Mouse (Mus musculus) stomach, embryonic 14.5 days (tissue): ENCODE results near the gene Gm21970. TPM values are rescaled to one million over a fixed set of nuclear protein-coding genes. Genes with fewer than 3 reads are reported as not detected.
A peak's percentile ranks its signal among the peaks of the same experiment; 100 is the strongest.
"Not testable (repeated sequence)": the region's sequence is repeated elsewhere in the genome, so short reads cannot be mapped to it uniquely, and the experiment has no call there.

Experiments
- ATAC-seq: fragments of 200-750 bp; cut with Nextera tagmentation; 2 replicates; pipeline ENCODE4 v1.8.0; 2017; ENCODE audit warnings: low read depth, moderate TSS enrichment; ENCODE audit not compliant: insufficient number of reproducible peaks, insufficient read depth, low FRiP score
- H3K27ac ChIP-seq: fragments of 300-500 bp; sonication (generic); 2 replicates; pipeline ENCODE4 v1.5.1; 2014; ENCODE audit warnings: mild to moderate bottlenecking, low read length, moderate library complexity, mixed read lengths
- H3K27me3 ChIP-seq: fragments of 300-500 bp; sonication (generic); 2 replicates; pipeline ENCODE4 v1.6.1; 2014; ENCODE audit warnings: low read length, control low read depth, mixed read lengths; ENCODE audit not compliant: control insufficient read depth, insufficient read depth
- H3K36me3 ChIP-seq: fragments of 300-500 bp; sonication (generic); 2 replicates; pipeline ENCODE4 v1.6.1; 2014; ENCODE audit warnings: mild to moderate bottlenecking, control low read depth, low read length, moderate library complexity, mixed read lengths; ENCODE audit not compliant: control insufficient read depth, insufficient read depth
- H3K4me1 ChIP-seq: fragments of 300-500 bp; sonication (generic); 2 replicates; pipeline ENCODE4 v1.6.1; 2014; ENCODE audit warnings: low read length, control low read depth, mixed read lengths; ENCODE audit not compliant: control insufficient read depth, insufficient read depth
- H3K4me2 ChIP-seq: fragments of 300-500 bp; sonication (generic); replicated peaks from 2 replicates; pipeline ENCODE4 v1.6.1; 2014; ENCODE audit warnings: low read depth, low read length, control low read depth
- H3K4me3 ChIP-seq: fragments of 300-500 bp; sonication (generic); 2 replicates; pipeline ENCODE4 v1.5.1; 2014; ENCODE audit warnings: low read depth, low read length, control low read depth
- H3K9ac ChIP-seq: fragments of 300-500 bp; sonication (generic); replicated peaks from 2 replicates; pipeline ENCODE4 v1.6.1; 2014; ENCODE audit warnings: low read depth, mild to moderate bottlenecking, control low read depth, low read length, moderate library complexity, mixed read lengths
- H3K9me3 ChIP-seq: fragments of 300-500 bp; sonication (generic); 2 replicates; pipeline ENCODE4 v1.6.1; 2016; ENCODE audit warnings: low read depth, low read length, control low read depth; ENCODE audit not compliant: control insufficient read depth
- WGBS: fragments of 180-500 bp; shearing (Covaris S2); extraction: QIAGEN DNeasy Blood & Tissue Kit; methylation state at CpG from one replicate; pipeline ENCODE4 v1.1.7; 2014; 5-methylcytosine and 5-hydroxymethylcytosine counted together
- polyA plus RNA-seq: library from polyadenylated mRNA; unstranded; fragments of >200 nt; fragmentation: Nextera tagmentation; extraction: Ambion mirVana; gene quantifications from 2 replicates; pipeline ENCODE4 v1.2.1, GENCODE M21; 2014

The Gm21970 gene
- polyA plus RNA-seq, 1 experiment from 2014 or later: not detected

- Histone ChIP-seq H3K27ac (no peak overlapping the region), H3K4me2 (no peak overlapping the region), H3K9ac (no peak overlapping the region), H3K36me3 (no peaks in the 10 kb centered on the region), H3K9me3 (no peaks in the 10 kb centered on the region), H3K4me1 (no peaks in the 10 kb centered on the region), H3K27me3 (no peaks in the 10 kb centered on the region), H3K4me3 (no peak overlapping the region)
- WGBS: 44% methylated on average over 5 of the region's 5 CpGs
- no peak for ATAC-seq
These were observed 41.3 kb downstream of the Gm21970 start for GRCm38 (mm10) chr16:91432720-91433328.

- Histone ChIP-seq H3K27me3 (no peaks in the 10 kb centered on the region), H3K36me3 (no peaks in the 10 kb centered on the region), H3K4me2 (no peak overlapping the region), H3K4me3 (no peak overlapping the region), H3K4me1 (no peaks in the 10 kb centered on the region), H3K9me3 (no peaks in the 10 kb centered on the region), H3K9ac (no peak overlapping the region), H3K27ac (no peak overlapping the region)
- no peak; the same call in 1 of the 2 replicates for ATAC-seq
- 48% methylated on average over 8 of the region's 8 CpGs for WGBS
These were observed 41.9 kb downstream of the Gm21970 start for GRCm38 (mm10) chr16:91433329-91433933.

- Histone ChIP-seq H3K4me1 (no peaks in the 10 kb centered on the region), H3K4me2 (no peak overlapping the region), H3K9ac (no peak overlapping the region), H3K4me3 (no peak overlapping the region), H3K27ac (no peak overlapping the region), H3K9me3 (no peaks in the 10 kb centered on the region), H3K36me3 (no peaks in the 10 kb centered on the region), H3K27me3 (no peaks in the 10 kb centered on the region)
- 89% methylated on average over 3 of the region's 3 CpGs for WGBS
- ATAC-seq: no peak
These were observed 42.6 kb downstream of the Gm21970 start for GRCm38 (mm10) chr16:91434119-91434518.

GRCm38 (mm10) chr16:91438081-91438480, 46.6 kb downstream of the Gm21970 start:
- no peaks in the 10 kb centered on the region for H3K9me3 ChIP-seq
- WGBS: 71% methylated on average over 3 of the region's 3 CpGs
- no peak overlapping the region for H3K9ac ChIP-seq
- no peaks in the 10 kb centered on the region for H3K27me3 ChIP-seq
- H3K36me3 ChIP-seq: no peaks in the 10 kb centered on the region
- H3K27ac ChIP-seq: no peak overlapping the region
- no peak overlapping the region for H3K4me2 ChIP-seq
- no peak overlapping the region for H3K4me3 ChIP-seq
- ATAC-seq: no peak
- no peaks in the 10 kb centered on the region for H3K4me1 ChIP-seq

GRCm38 (mm10) chr16:91438599-91438998, 47.1 kb downstream of the Gm21970 start:
- not testable (repeated sequence) for H3K27me3 ChIP-seq, H3K4me2 ChIP-seq, H3K4me1 ChIP-seq, H3K9ac ChIP-seq, H3K36me3 ChIP-seq, ATAC-seq, H3K27ac ChIP-seq, H3K9me3 ChIP-seq, H3K4me3 ChIP-seq
- WGBS: 100% methylated on average over 1 of the region's 1 CpGs

GRCm38 (mm10) chr16:91441366-91441765, 49.8 kb downstream of the Gm21970 start:
- 40% methylated on average over 7 of the region's 7 CpGs for WGBS
- Histone ChIP-seq H3K36me3 (no peaks in the 10 kb centered on the region), H3K27ac (no peak overlapping the region), H3K27me3 (no peaks in the 10 kb centered on the region), H3K9me3 (no peaks in the 10 kb centered on the region), H3K4me1 (no peaks in the 10 kb centered on the region), H3K4me2 (no peak overlapping the region), H3K9ac (no peak overlapping the region), H3K4me3 (no peak overlapping the region)
- peak; percentile 71; the same call in 1 of the 2 replicates for ATAC-seq

GRCm38 (mm10) chr16:91441811-91442240, 50.3 kb downstream of the Gm21970 start:
- Histone ChIP-seq H3K27me3 (no peaks in the 10 kb centered on the region), H3K36me3 (no peaks in the 10 kb centered on the region), H3K9me3 (no peaks in the 10 kb centered on the region), H3K4me1 (no peaks in the 10 kb centered on the region), H3K9ac (no peak overlapping the region), H3K4me3 (no peak overlapping the region), H3K4me2 (no peak overlapping the region), H3K27ac (no peak overlapping the region)
- peak; percentile 88; the same call in 1 of the 2 replicates for ATAC-seq
- WGBS: 72% methylated on average over 7 of the region's 7 CpGs

- H3K27ac ChIP-seq: no peak overlapping the region
- H3K4me3 ChIP-seq: no peak overlapping the region
- H3K9ac ChIP-seq: no peak overlapping the region
- H3K9me3 ChIP-seq: no peaks in the 10 kb centered on the region
- H3K4me1 ChIP-seq: no peaks in the 10 kb centered on the region
- no peak overlapping the region for H3K4me2 ChIP-seq
- H3K27me3 ChIP-seq: no peaks in the 10 kb centered on the region
- no peak for ATAC-seq
- H3K36me3 ChIP-seq: no peaks in the 10 kb centered on the region
- 76% methylated on average over 4 of the region's 4 CpGs for WGBS
These were observed 50.9 kb downstream of the Gm21970 start for GRCm38 (mm10) chr16:91442446-91442845.

GRCm38 (mm10) chr16:91443211-91443611, 51.7 kb downstream of the Gm21970 start:
- Histone ChIP-seq H3K9ac (no peak overlapping the region), H3K4me2 (no peak overlapping the region), H3K4me1 (no peaks in the 10 kb centered on the region), H3K36me3 (no peaks in the 10 kb centered on the region), H3K9me3 (no peaks in the 10 kb centered on the region), H3K4me3 (no peak overlapping the region), H3K27ac (no peak overlapping the region), H3K27me3 (no peaks in the 10 kb centered on the region)
- ATAC-seq: no peak
- 78% methylated on average over 8 of the region's 8 CpGs for WGBS
